Mouse (Mus musculus) embryonic fibroblast, embryonic 13.5 days (primary cell): ENCODE measurements at regions not wholly inside any gene's neighbourhood (a gene's known extent, or its start where the extent isn't known, plus 50 kb on each side); places are given as distances from the start of the nearest gene placed in this dataset.

Experiments
- CTCF ChIP-seq: IDR thresholded peaks from 2 replicates; pipeline ENCODE4 v1.5.1; 2011; ENCODE audit warnings: mild to moderate bottlenecking, control low read depth, low read length, moderate library complexity, borderline replicate concordance; ENCODE audit not compliant: insufficient read depth
- POLR2A ChIP-seq: IDR thresholded peaks from 2 replicates; pipeline ENCODE4 v1.6.1; 2011; ENCODE audit warnings: low read depth, mild to moderate bottlenecking, control low read depth, low read length, moderate library complexity

DNA sequence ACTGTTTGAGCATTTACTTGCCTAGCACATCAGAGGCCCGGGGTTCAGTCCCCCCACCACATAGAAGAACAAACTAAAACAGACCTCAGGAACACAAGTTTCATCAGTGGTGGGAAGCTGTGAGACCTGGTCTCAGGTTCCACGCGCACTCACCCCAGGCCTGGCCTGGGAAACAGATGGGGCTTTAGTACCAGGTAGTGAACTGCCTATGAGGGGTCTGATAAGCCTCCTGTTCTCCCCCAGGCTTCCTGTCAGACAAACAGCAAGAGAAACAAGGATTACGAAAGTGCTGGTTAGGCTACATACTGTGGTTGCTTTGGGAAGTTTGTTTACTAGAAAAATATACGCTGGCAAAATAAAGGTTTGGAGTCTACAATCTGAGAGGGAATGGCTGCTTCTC is 83.7 kb upstream of the S1pr3 start:
- no peak for TF ChIP-seq CTCF
- TF ChIP-seq POLR2A, result no peak
